Mouse (Mus musculus) hindbrain, embryonic 10.5 days (tissue): Measurements from ENCODE around the gene Tmem40. TPM values are rescaled to one million over a fixed set of nuclear protein-coding genes. Genes with fewer than 3 reads are reported as not detected.

Experiments used
- DNase-seq: peaks from one replicate; pipeline ENCODE4 v3.0.0-alpha.2; 2017; ENCODE audit warnings: low spot score
- H3K27ac ChIP-seq: fragments of 300-500 bp; sonication (generic); 2 replicates; pipeline ENCODE4 v1.5.1; 2016; ENCODE audit warnings: mild to moderate bottlenecking, moderate library complexity
- H3K27me3 ChIP-seq: fragments of 300-500 bp; sonication (generic); 2 replicates; pipeline ENCODE4 v1.6.1; 2016; ENCODE audit warnings: mild to moderate bottlenecking; ENCODE audit not compliant: poor library complexity, insufficient read depth, severe bottlenecking
- H3K36me3 ChIP-seq: fragments of 300-500 bp; sonication (generic); 2 replicates; pipeline ENCODE4 v1.6.1; 2016; ENCODE audit warnings: mild to moderate bottlenecking, moderate library complexity
- H3K4me1 ChIP-seq: fragments of 300-500 bp; sonication (generic); replicated peaks from 2 replicates; pipeline ENCODE4 v1.6.1; 2016; ENCODE audit warnings: mild to moderate bottlenecking
- H3K4me3 ChIP-seq: fragments of 300-500 bp; sonication (generic); 2 replicates; pipeline ENCODE4 v1.5.1; 2016; ENCODE audit warnings: mild to moderate bottlenecking, moderate library complexity
- H3K9me3 ChIP-seq: fragments of 300-500 bp; sonication (generic); 2 replicates; pipeline ENCODE4 v1.6.1; 2016; ENCODE audit warnings: mild to moderate bottlenecking, moderate library complexity
- WGBS: fragments of 180-500 bp; shearing (Covaris S2); methylation state at CpG from one replicate; pipeline ENCODE4 v1.1.7; 2016; 5-methylcytosine and 5-hydroxymethylcytosine counted together
- polyA plus RNA-seq: library from polyadenylated mRNA; unstranded; fragments of >200 nt; fragmentation: Nextera tagmentation; extraction: Ambion mirVana; gene quantifications from 2 replicates; pipeline ENCODE4 v1.2.1, GENCODE M21; 2016

Tmem40 gene
- polyA plus RNA-seq, 1 experiment from 2014 or later = 3.2 TPM

DNA sequence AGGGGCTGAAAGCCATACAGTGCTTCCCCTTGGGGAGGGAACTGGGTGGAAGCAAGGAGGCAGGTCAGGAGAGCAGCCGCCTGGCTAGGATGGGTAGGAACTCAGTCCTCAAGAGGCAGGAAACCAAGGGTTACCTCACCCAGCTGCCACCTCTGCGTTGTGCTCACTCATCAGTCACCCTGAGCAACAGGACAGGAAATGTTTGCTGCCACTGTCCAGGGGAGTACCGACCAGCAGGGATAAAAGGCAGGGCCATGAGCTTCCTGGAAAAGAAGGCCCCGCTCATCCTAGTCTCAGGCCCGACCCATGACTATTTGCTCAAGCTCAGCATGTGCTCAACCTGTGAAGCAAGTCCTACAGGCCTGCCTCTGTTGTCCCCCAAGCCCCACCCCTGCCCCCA lies 2.7 kb downstream of the Tmem40 start:
- Histone ChIP-seq H3K4me3 (no peak overlapping the region), H3K9me3 (no peaks in the 10 kb centered on the region), H3K27ac (peak overlapping the region; percentile 60), H3K36me3 (no peaks in the 10 kb centered on the region), H3K4me1 (peaks cover 58% of the 10 kb centered on the region), H3K27me3 (no peaks in the 10 kb centered on the region)
- WGBS = 69% methylated on average over 5 of the region's 5 CpGs
- no peak for DNase-seq

DNA sequence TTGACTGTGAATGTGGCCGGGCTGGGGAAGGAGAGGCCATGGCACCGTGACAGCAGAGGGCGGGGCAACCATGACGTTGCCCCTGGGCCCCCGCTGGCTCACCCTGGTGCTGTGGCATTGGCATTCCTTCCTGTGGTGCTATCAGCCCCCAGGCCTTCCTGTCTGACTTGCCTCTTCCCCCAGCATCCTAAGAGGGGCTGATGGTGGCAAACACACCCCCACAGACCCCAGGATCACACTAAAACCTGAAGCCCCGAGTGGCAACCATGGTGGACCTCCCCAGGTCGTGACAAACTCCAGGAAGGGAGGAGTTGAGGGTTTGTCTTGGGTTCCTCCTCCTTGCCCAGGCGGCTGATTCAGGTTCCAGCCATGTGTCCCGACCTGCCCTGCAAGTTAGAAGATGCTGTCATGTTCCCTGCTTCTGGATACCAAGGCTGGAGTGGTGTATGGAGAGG lies 3.2 kb downstream of the Tmem40 start:
- peak overlapping the region; percentile 60 for H3K27ac ChIP-seq
- H3K36me3 ChIP-seq = no peaks in the 10 kb centered on the region
- H3K4me3 ChIP-seq = no peak overlapping the region
- peaks cover 54% of the 10 kb centered on the region for H3K4me1 ChIP-seq
- no peaks in the 10 kb centered on the region for H3K9me3 ChIP-seq
- 69% methylated on average over 9 of the region's 9 CpGs for WGBS
- no peak for DNase-seq
- H3K27me3 ChIP-seq = no peaks in the 10 kb centered on the region

DNA sequence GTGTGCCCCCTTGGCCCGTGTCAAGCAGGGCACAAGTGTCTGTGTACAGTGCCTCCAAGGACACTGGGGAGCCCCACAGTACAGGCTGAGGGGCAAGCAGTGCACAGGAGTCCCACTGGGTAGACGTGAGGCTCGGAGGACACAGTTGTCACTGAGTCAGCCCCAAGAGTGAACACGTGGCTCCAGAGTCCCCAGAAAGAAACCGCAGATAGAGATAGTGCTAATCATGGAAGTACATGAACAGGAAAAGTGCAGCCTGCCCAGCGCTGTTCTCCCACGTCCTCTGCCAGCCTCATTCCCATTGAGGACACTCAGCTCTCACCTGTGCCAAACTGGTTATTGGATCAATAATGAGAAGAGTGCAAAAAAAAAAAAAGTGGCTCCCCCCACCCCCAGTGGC lies 6.7 kb downstream of the Tmem40 start:
- H3K9me3 ChIP-seq = no peaks in the 10 kb centered on the region
- H3K27ac ChIP-seq = no peak overlapping the region
- H3K4me3 ChIP-seq = no peak overlapping the region
- H3K27me3 ChIP-seq = no peaks in the 10 kb centered on the region
- WGBS = 87% methylated on average over 7 of the region's 7 CpGs
- peaks cover 19% of the 10 kb centered on the region; the same call in 1 of the 2 replicates for H3K4me1 ChIP-seq
- no peaks in the 10 kb centered on the region for H3K36me3 ChIP-seq
- no peak for DNase-seq

DNA sequence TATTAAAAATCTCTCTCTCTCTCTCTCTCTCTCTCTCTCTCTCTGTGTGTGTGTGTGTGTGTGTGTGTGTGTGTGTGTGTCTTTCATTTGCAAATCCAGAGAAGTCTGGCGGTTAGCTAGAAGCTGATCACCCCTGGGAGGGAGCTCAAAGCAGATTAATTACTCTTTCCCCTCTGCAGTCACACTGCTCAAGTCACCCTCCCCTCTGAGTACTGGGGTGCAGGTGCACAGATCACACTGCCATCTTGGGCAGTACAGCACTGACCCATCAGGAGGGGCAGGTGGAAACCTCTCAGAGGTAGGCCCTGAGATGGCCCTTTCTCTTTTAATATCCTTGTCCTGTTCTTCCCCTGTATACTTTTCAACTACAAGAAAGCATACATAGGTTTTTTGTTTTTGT lies 15.9 kb downstream of the Tmem40 start:
- DNase-seq = no peak
- H3K4me3 ChIP-seq = no peak overlapping the region
- H3K27ac ChIP-seq = no peak overlapping the region
- WGBS = 33% methylated on average over 1 of the region's 1 CpGs
- no peaks in the 10 kb centered on the region for H3K27me3 ChIP-seq
- H3K4me1 ChIP-seq = peaks cover 18% of the 10 kb centered on the region
- H3K36me3 ChIP-seq = no peaks in the 10 kb centered on the region
- no peaks in the 10 kb centered on the region for H3K9me3 ChIP-seq

DNA sequence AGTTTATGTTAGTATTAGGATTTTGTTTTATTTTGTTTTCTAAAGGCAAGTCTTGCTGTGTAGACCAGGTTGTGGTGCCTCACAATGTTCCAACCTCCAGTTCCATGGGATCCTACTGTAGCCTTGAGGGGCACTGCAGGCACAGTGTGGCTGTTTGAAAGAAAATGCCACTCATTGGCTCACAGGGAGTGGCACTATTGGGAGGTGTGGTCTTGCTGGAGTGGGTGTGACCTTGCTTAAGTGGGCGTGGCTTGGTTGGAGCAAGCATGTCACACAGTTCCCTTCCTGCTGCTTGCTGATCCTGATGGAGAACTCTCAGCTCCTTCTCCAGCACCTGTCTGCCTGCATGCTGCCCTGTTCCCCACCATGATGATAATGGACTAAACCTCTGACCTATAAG lies 18.6 kb downstream of the Tmem40 start:
- H3K27me3 ChIP-seq = no peaks in the 10 kb centered on the region
- peaks cover 18% of the 10 kb centered on the region for H3K4me1 ChIP-seq
- H3K9me3 ChIP-seq = no peaks in the 10 kb centered on the region
- 12% methylated on average over 1 of the region's 1 CpGs for WGBS
- H3K4me3 ChIP-seq = no peak overlapping the region
- no peak for DNase-seq
- no peak overlapping the region for H3K27ac ChIP-seq
- no peaks in the 10 kb centered on the region for H3K36me3 ChIP-seq

DNA sequence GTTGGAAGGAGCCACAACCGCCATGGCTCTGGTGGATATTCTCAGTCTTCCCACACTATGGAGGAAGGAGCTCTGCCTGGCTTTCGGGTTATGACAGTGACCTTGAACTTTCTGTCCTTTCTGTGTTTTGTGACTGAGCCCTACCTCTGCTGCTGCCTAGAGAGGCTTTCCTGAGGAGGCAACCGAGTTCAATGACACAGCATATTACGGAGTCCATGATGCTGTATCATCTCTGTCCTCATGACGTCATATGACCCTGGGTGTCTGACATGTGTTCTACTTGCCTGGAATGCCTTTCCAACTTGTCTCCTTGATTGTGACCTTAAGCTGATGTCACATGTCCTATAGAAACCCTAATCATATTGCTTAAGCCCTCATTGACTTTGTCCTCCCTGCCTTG lies 23.2 kb downstream of the Tmem40 start:
- H3K27me3 ChIP-seq = no peaks in the 10 kb centered on the region
- H3K4me1 ChIP-seq = 0 out of 2 replicates have a peak, but pooled peaks cover 4% of the 10 kb centered on the region
- 90% methylated on average over 5 of the region's 5 CpGs for WGBS
- 0 out of 2 replicates have a peak, but pooled peaks cover 6% of the 10 kb centered on the region for H3K9me3 ChIP-seq
- H3K4me3 ChIP-seq = no peak overlapping the region
- H3K36me3 ChIP-seq = no peaks in the 10 kb centered on the region
- no peak for DNase-seq
- H3K27ac ChIP-seq = no peak overlapping the region

DNA sequence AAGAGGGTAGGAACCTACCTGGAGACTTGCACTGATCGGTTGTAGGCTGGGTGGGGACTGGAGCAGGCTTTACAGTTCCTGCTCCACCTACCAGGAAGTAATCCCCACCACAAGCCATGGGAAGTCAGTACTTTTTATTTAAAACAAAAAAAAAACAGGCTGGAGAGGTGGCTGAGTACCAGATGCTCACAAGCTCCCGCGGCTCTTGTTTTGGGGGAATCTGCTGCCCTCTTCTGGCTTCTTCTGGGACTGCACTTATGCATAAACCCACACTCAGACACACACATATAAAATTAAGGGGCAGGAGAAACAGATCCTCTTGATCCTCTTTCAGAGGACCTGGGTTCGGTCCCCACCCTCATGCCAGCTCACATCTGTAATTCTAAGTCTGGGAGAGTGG lies 27.3 kb downstream of the Tmem40 start:
- no peaks in the 10 kb centered on the region for H3K27me3 ChIP-seq
- H3K27ac ChIP-seq = no peak overlapping the region
- 0 out of 2 replicates have a peak, but pooled peaks cover 6% of the 10 kb centered on the region for H3K9me3 ChIP-seq
- H3K4me1 ChIP-seq = peaks cover 4% of the 10 kb centered on the region; the same call in 1 of the 2 replicates
- no peak overlapping the region for H3K4me3 ChIP-seq
- H3K36me3 ChIP-seq = no peaks in the 10 kb centered on the region
- peak; percentile 36 for DNase-seq
- 74% methylated on average over 4 of the region's 4 CpGs for WGBS

DNA sequence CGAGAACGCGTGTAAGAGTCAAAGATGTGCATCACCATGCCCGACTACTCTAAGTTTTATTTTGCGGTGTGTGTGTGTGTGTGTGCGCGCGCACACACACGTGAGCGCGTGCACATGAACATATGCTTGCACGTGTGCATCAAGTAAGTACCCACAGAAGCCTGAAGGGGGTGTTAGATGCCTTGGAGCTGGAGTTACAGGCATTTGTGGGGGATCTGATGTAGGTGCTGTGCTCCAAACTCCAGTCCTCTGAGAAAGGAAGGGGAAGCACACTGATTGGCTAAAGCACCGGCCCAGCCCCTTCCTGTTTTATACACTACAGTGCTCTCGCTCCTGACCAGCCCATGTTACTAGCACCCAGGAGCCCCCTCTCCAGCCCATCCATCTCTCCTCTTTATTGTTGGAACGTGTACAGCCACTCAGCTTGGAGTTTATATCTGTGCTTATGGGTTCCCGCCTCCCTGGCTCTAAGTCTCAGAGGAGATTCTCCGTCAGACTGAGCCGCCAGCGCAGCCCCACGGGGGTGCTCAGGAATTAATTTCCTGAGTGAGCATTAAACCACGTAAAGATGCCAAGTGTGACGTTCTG lies 29.8 kb downstream of the Tmem40 start:
- no peak for DNase-seq

DNA sequence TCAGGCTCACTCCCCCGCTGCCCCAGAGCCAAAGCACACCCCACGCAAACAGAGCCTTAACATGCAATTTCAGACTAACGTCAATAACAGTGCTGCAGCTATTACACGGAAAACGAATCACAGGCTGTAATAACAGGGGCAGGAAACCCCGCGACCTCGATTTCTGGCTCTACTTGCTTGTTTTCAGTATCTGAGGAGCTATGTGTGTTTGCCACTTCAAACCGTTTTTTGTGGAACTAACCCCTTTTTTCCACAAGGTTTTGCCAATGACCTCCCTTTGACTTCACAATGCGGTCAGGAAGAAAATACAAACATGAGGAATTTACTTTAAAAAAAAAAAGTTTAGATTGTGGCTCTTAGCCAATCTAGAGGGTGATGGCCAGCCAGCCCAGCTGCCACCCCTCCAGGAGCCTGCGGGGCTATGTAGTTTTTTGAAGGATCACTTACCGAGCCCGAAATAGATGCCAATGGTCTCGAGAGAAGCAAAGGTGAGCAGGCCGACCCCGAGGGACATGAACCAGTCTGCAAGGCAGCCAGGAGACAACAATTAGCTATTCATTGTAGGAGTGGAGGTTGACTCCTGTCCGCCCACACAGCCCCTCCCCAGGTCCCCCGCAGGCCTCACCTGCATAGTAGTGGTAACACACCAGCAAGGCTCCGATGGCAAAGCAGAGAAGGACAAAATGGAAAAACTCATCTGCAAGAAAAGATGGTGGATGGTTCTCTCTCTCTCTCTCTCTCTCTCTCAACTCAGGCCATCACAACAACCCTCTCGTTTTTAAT lies 31.5 kb downstream of the Tmem40 start:
- H3K4me3 ChIP-seq = no peak overlapping the region
- no peaks in the 10 kb centered on the region for H3K27me3 ChIP-seq
- WGBS = 73% methylated on average over 20 of the region's 20 CpGs
- no peak for DNase-seq
- no peaks in the 10 kb centered on the region for H3K36me3 ChIP-seq
- H3K27ac ChIP-seq = no peak overlapping the region
- H3K4me1 ChIP-seq = peaks cover 4% of the 10 kb centered on the region; the same call in 1 of the 2 replicates
- H3K9me3 ChIP-seq = 0 out of 2 replicates have a peak, but pooled peaks cover 6% of the 10 kb centered on the region

More for the DNA sequence above, 29.8 kb downstream of the Tmem40 start:
- Histone ChIP-seq H3K9me3 (0 out of 2 replicates have a peak, but pooled peaks cover 6% of the 10 kb centered on the region), H3K4me1 (peaks cover 4% of the 10 kb centered on the region; the same call in 1 of the 2 replicates), H3K4me3 (no peak overlapping the region), H3K27ac (no peak overlapping the region), H3K27me3 (no peaks in the 10 kb centered on the region), H3K36me3 (no peaks in the 10 kb centered on the region)
- WGBS = 85% methylated on average over 22 of the region's 22 CpGs

DNA sequence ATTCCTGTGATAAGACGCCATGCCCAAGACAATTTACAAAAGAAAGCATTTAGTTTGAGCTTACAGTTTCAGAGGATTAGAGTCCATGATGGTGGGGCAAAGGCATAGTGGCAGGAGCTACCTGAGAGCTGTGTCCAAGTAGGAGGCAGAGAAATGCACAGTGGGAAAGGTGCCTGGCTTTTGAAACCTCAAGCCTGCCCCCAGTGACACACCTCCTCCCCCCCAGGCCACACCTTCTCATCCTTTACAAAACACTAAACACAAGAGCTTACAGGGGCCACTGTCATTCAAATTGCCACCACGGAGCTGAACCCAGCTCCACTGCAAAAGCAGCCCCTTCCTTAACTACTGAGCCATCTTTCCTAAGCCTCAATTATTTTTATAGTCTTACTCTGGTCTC lies 34.6 kb downstream of the Tmem40 start:
- H3K27me3 ChIP-seq = no peaks in the 10 kb centered on the region
- DNase-seq = no peak
- no peaks in the 10 kb centered on the region for H3K9me3 ChIP-seq
- no peak overlapping the region for H3K27ac ChIP-seq
- H3K4me1 ChIP-seq = peaks cover 8% of the 10 kb centered on the region
- H3K4me3 ChIP-seq = no peak overlapping the region
- WGBS = 53% methylated on average over 2 of the region's 2 CpGs
- H3K36me3 ChIP-seq = no peaks in the 10 kb centered on the region

DNA sequence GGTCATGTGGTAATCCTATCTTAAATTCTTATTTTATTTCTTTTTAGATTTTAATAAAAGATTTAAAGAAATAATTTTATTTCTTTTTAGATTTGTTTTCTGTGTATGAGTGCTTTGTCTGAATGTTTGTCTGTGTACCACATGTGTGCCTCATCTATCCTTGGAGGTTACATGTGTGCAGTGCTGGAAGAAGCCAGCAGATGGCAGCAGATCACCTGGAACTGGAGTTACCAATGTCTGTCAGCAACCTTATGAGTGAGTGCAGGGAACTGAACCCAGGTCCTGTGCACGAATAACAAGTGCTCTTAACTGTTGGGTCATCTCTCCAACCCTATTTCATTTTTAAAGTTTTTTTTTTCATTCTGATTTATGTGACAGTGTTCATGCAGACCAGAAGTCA lies 35.1 kb downstream of the Tmem40 start:
- no peak overlapping the region for H3K27ac ChIP-seq

DNA sequence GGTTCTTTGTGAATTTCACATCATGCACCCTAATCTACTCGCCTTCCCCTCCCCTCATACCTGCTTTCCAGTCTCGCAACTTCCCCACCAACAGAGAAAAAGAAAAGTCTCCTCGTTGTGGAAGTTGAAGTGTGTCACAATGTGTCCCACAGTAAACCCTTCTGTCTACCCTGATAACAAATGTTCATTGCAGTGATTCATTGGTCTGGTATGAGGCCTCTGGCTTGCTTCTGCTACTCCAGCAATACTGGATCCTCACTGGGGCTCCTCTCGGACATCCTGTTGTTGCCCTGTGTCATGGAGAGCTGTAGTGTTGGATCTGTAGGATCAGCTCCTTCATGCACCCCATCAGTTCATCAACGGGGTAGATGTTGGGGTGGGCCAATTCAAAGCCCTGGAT lies 40.0 kb downstream of the Tmem40 start:
- Histone ChIP-seq H3K9me3 (no peaks in the 10 kb centered on the region), H3K27ac (no peak overlapping the region), H3K4me1 (peaks cover 18% of the 10 kb centered on the region), H3K36me3 (no peaks in the 10 kb centered on the region), H3K27me3 (no peaks in the 10 kb centered on the region), H3K4me3 (no peak overlapping the region)
- no peak for DNase-seq
- 82% methylated on average over 5 of the region's 5 CpGs for WGBS

More for the DNA sequence above, 35.1 kb downstream of the Tmem40 start:
- Histone ChIP-seq H3K9me3 (no peaks in the 10 kb centered on the region), H3K36me3 (no peaks in the 10 kb centered on the region), H3K27me3 (no peaks in the 10 kb centered on the region), H3K4me3 (no peak overlapping the region), H3K4me1 (peaks cover 8% of the 10 kb centered on the region)
- 83% methylated on average over 1 of the region's 1 CpGs for WGBS
- peak; percentile 56 for DNase-seq
